Mouse (Mus musculus) ES-E14 (cell line): Measurements from ENCODE around the gene Eid2b. TPM values are rescaled to one million over a fixed set of nuclear protein-coding genes. Genes with fewer than 3 reads are reported as not detected.

ENCODE experiments used
- DNase-seq: peaks from one replicate; pipeline ENCODE4 v3.0.0-alpha.2; 2013; ENCODE audit warnings: low read depth, low spot score
- H3K27ac ChIP-seq: 2 replicates; pipeline ENCODE4 v1.5.1; 2012; ENCODE audit warnings: low read depth, mild to moderate bottlenecking, low read length, moderate library complexity, mixed read lengths; ENCODE audit not compliant: poor library complexity, insufficient read depth, severe bottlenecking
- H3K36me3 ChIP-seq: 2 replicates; pipeline ENCODE4 v1.6.1; 2012; ENCODE audit warnings: mild to moderate bottlenecking, low read length, moderate library complexity, mixed read lengths; ENCODE audit not compliant: control insufficient read depth, poor library complexity, insufficient read depth, severe bottlenecking
- H3K4me1 ChIP-seq, 2 experiments: fragments of 150-350 bp in 1 of 2; sonication (generic) in 1 of 2; 2 replicates each; pipeline ENCODE4 v1.6.1; 2012; ENCODE audit warnings: low read length in 2 of 2, mild to moderate bottlenecking in 1 of 2, mixed read lengths in 1 of 2; ENCODE audit not compliant: control insufficient read depth in 2 of 2, insufficient read depth in 2 of 2, poor library complexity in 1 of 2
- H3K4me3 ChIP-seq, 2 experiments: fragments of 150-350 bp in 1 of 2; sonication (generic) in 1 of 2; 2 replicates each; pipeline ENCODE4 v1.5.1; 2012; ENCODE audit warnings: low read length in 2 of 2, low read depth in 1 of 2, mild to moderate bottlenecking in 1 of 2, mixed read lengths in 1 of 2; ENCODE audit not compliant: insufficient read depth in 1 of 2, poor library complexity in 1 of 2, severe bottlenecking in 1 of 2
- H3K9ac ChIP-seq: 2 replicates; pipeline ENCODE4 v1.6.1; 2012; ENCODE audit warnings: low read depth, mild to moderate bottlenecking, low read length, mixed read lengths; ENCODE audit not compliant: poor library complexity, insufficient read depth, severe bottlenecking
- H3K9me3 ChIP-seq: fragments of 150-350 bp; sonication (generic); 2 replicates; pipeline ENCODE4 v1.6.1; 2012; ENCODE audit warnings: low read depth, mild to moderate bottlenecking, low read length; ENCODE audit not compliant: control insufficient read depth, insufficient read depth
- CHD2 ChIP-seq: IDR thresholded peaks from 2 replicates; pipeline ENCODE4 v1.6.1; 2014; ENCODE audit warnings: mild to moderate bottlenecking, low read depth, low read length, inconsistent platforms
- HCFC1 ChIP-seq: IDR thresholded peaks from 2 replicates; pipeline ENCODE4 v1.6.1; 2012; ENCODE audit warnings: low read length, inconsistent platforms, borderline replicate concordance; ENCODE audit not compliant: insufficient read depth
- MAFK ChIP-seq: IDR thresholded peaks from 2 replicates; pipeline ENCODE4 v1.6.1; 2014; ENCODE audit warnings: mild to moderate bottlenecking, low read depth, low read length, inconsistent platforms; ENCODE audit not compliant: insufficient read depth
- ZC3H11A ChIP-seq: IDR thresholded peaks from 2 replicates; pipeline ENCODE4 v1.6.1; 2012; ENCODE audit warnings: low read depth, mild to moderate bottlenecking, inconsistent platforms, low read length, borderline replicate concordance
- ZNF384 ChIP-seq: IDR thresholded peaks from 2 replicates; pipeline ENCODE4 v1.6.1; 2012; ENCODE audit warnings: low read depth, low read length, inconsistent platforms
- in situ Hi-C, 2 experiments: fragments of 600-800 bp; cut with MboI; formaldehyde crosslinking; loops; one replicate each; pipeline ENCODE4 v1.15.1; 2025; ENCODE audit warnings: low sequenced_read_pairs in 2 of 2, inconsistent platforms in 1 of 2; ENCODE audit not compliant: unreplicated experiment in 2 of 2
- total RNA-seq: library from RNA; depleted of rRNA; stranded (reverse); fragments of 300-350 nt; gene quantifications from 2 replicates; pipeline ENCODE4 v1.2.3, GENCODE M21; 2012

The Eid2b gene
- total RNA-seq, 1 experiment, result 4.6 TPM

DNA sequence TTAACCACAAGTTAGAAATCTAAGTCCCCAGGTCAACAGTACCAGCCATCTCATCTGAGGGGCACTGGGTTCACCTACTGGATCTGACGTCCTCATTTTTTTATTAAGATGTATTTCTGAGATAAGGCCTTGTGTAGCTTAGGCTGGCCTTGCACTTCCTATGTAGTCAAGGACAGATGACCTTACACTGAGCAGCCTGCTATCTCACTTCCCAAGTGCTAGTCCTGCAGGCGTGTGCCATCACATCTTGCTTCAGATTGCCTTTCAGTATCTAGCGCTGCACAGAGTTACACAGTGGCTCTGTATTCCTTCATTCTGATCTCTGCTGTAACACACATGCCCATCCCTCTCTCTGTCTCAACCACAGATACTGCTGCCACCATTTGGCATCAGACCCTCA is 40.5 kb downstream of the Eid2b start:
- Histone ChIP-seq H3K36me3 (peaks cover 78% of the 10 kb centered on the region), H3K4me3 (no peak overlapping the region), H3K27ac (no peak overlapping the region), H3K9me3 (no peaks in the 10 kb centered on the region), H3K4me1 (no peaks in the 10 kb centered on the region), H3K9ac (no peak overlapping the region)
- no peak for DNase-seq
- in situ Hi-C loops, result no loop called here
- TF ChIP-seq HCFC1 (no peak), ZNF384 (no peak), MAFK (no peak), CHD2 (no peak), ZC3H11A (no peak)

DNA sequence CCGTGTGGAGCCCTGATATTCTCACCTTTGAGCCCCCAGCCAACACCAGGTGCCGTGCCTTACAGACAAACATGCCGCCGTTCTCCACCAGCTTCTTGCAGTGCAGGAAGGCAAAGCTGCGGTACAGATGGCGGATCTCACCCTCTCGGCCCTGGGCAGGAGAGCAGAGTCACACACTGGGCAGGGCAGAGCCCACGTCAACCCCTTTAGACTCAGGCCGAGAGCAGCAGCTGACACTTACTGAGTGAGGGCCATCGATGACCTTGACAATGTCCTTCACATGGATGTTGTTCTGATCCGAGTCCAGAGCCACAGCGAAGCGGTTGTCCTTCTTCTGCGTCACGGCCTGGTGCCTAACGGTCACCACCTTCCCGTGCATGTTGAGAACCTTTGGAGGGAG is 41.2 kb downstream of the Eid2b start:
- in situ Hi-C loops, result no loop called here
- Histone ChIP-seq H3K9me3 (no peaks in the 10 kb centered on the region), H3K4me1 (no peaks in the 10 kb centered on the region), H3K9ac (no peak overlapping the region), H3K36me3 (peaks cover 85% of the 10 kb centered on the region), H3K4me3 (no peak overlapping the region), H3K27ac (no peak overlapping the region)
- TF ChIP-seq CHD2, result no peak
- no peak for TF ChIP-seq ZNF384
- no peak for TF ChIP-seq MAFK
- no peak for TF ChIP-seq HCFC1
- no peak for TF ChIP-seq ZC3H11A
- no peak for DNase-seq

DNA sequence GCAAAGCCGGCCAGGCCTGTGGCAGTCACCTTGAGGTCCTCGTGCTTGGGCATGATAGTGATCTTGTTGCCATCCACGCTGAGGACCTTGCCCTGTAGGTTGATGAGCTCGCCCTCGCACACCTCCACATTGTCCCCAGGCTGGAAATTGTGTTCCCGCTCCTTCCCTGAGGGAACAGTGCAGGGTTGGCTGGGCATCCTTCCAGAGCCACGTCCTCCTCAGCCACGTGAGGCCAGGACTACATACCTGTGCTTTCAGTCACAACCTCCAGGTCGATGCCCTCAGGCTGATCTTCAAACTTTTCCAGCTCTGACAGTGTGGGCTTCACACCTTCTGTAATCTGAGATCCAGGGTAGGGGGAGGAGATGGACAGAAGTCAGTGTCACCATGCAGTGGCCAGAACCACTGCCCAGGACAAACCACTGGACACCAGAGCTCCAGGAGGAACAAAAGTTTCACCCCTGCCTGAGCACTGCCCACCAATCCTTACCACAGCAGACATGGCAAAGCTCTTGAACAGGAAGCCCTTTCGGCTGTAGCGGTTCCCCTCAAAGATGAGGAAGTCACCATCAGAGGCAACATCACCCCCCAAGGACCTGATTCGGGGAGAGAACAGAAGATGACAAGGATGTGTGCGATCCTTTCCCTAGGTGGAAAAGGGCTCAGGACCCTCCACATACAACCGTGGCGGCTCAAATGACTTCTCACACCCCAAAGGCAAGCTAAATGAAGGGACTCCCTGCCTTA is 44.6 kb downstream of the Eid2b start:
- H3K27ac ChIP-seq, result no peak overlapping the region
- DNase-seq, result no peak
- H3K36me3 ChIP-seq, result peaks cover 78% of the 10 kb centered on the region
- H3K4me3 ChIP-seq, result no peak overlapping the region
- H3K9ac ChIP-seq, result no peak overlapping the region
- in situ Hi-C loops, result no loop called here
- H3K4me1 ChIP-seq, result peaks cover 0 to 5% of the 10 kb centered on the region in 2 experiments; a peak in 1 of 4 replicates
- H3K9me3 ChIP-seq, result no peaks in the 10 kb centered on the region
- TF ChIP-seq HCFC1 (no peak), ZC3H11A (no peak), CHD2 (no peak), MAFK (no peak), ZNF384 (no peak)

DNA sequence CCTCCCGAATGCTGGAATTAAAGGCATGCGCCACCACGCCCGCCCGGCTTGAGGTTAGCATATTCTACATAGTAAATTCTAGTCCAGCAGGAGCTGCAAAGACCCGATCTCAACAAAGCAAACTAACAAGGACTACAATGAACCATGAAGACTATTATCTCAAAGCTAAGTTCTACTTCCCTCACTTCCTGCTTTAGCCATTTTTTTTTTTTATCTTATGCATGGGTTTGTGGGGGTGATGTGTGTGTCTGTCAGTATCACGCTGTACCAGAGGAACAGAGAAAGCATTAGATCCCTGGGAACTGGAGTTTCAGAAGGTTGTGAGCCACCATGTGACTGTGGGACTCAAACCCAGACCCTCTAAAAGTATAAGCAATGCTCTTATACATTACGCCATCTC is 47.8 kb downstream of the Eid2b start:
- Histone ChIP-seq H3K4me3 (no peak overlapping the region), H3K27ac (no peak overlapping the region)
- in situ Hi-C loops, result no loop called here

DNA sequence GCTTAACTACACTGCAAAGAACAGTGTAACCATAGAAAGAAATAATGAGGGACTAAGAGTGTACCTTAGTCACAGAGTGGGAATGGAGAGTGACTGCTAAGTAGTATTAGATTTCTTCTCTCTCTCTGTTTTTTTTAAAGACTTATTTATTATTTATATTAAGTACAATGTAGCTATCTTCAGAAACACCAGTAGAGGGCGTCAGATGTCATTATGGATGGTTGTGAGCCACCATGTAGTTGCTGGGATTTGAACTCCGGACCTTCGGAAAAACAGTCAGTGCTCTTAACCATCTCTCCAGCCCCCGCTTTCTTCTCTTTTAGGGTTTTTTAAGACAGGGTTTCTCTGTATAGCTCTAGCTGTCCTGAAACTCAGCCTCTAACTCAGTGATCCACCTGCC is 48.9 kb downstream of the Eid2b start:
- Histone ChIP-seq H3K4me3 (no peak overlapping the region), H3K36me3 (peaks cover 81% of the 10 kb centered on the region), H3K4me1 (peaks cover 0 to 12% of the 10 kb centered on the region in 2 experiments; a peak in 1 of 4 replicates), H3K9ac (no peak overlapping the region), H3K9me3 (no peaks in the 10 kb centered on the region), H3K27ac (no peak overlapping the region)
- in situ Hi-C loops, result no loop called here
- no peak for DNase-seq
- TF ChIP-seq ZC3H11A (no peak), HCFC1 (no peak), MAFK (no peak), CHD2 (no peak), ZNF384 (no peak)

More for the DNA sequence above, 47.8 kb downstream of the Eid2b start:
- TF ChIP-seq ZNF384, result no peak
- TF ChIP-seq HCFC1, result no peak
- TF ChIP-seq MAFK, result no peak
- no peak for TF ChIP-seq CHD2
- TF ChIP-seq ZC3H11A, result no peak
- peaks cover 77% of the 10 kb centered on the region for H3K36me3 ChIP-seq
- DNase-seq, result no peak
- H3K4me1 ChIP-seq, result peaks cover 0 to 8% of the 10 kb centered on the region in 2 experiments; a peak in 1 of 4 replicates
- H3K9ac ChIP-seq, result no peak overlapping the region
- no peaks in the 10 kb centered on the region for H3K9me3 ChIP-seq
